Mouse (Mus musculus) Muller cell, postnatal 12 days (primary cell): ENCODE results near the gene Ankle1.

ENCODE experiments used
- DNase-seq: peaks from one replicate; pipeline ENCODE4 v3.0.0-alpha.2; 2015; ENCODE audit errors: inconsistent ontology term

Gene Ankle1

GRCm38 (mm10) chr8:71405401-71406098, at the start of gene Ankle1:
Gene Ankle1 (plus strand): TSS chr8:71406010.
- DNase-seq, result peak; percentile 97

GRCm38 (mm10) chr8:71358026-71358425, 47.8 kb upstream of the Ankle1 start:
- no peak for DNase-seq

GRCm38 (mm10) chr8:71366771-71367528, 38.9 kb upstream of the Ankle1 start, which contains the start of gene Use1:
Gene Use1 (plus strand): TSS chr8:71366848.
- DNase-seq, result peak; percentile 96

- no peak for DNase-seq
Observed at GRCm38 (mm10) chr8:71367529-71368176, 38.2 kb upstream of the Ankle1 start.

GRCm38 (mm10) chr8:71368366-71368765, 37.4 kb upstream of the Ankle1 start:
- DNase-seq, result no peak

- DNase-seq, result no peak
Observed at GRCm38 (mm10) chr8:71369040-71369718, 36.6 kb upstream of the Ankle1 start.

GRCm38 (mm10) chr8:71370711-71371235, 35.0 kb upstream of the Ankle1 start:
- peak; percentile 30 for DNase-seq

GRCm38 (mm10) chr8:71371236-71371848, 34.5 kb upstream of the Ankle1 start, which contains the start of gene Ocel1:
Gene Ocel1 (plus strand): TSS chr8:71371298.
- DNase-seq, result peak; percentile 99

- no peak for DNase-seq
Observed at GRCm38 (mm10) chr8:71372427-71372826, 33.4 kb upstream of the Ankle1 start.

- DNase-seq, result no peak
Observed at GRCm38 (mm10) chr8:71373000-71373399, 32.8 kb upstream of the Ankle1 start.

GRCm38 (mm10) chr8:71374616-71375206, 31.1 kb upstream of the Ankle1 start:
- peak; percentile 48 for DNase-seq

GRCm38 (mm10) chr8:71375581-71376422, 30.0 kb upstream of the Ankle1 start:
- peak; percentile 73 for DNase-seq

GRCm38 (mm10) chr8:71376423-71377030, 29.3 kb upstream of the Ankle1 start:
- DNase-seq, result peak; percentile 34

- no peak for DNase-seq
Observed at GRCm38 (mm10) chr8:71379008-71379407, 26.8 kb upstream of the Ankle1 start.

- peak; percentile 42 for DNase-seq
Observed at GRCm38 (mm10) chr8:71379512-71380075, 26.2 kb upstream of the Ankle1 start.

- DNase-seq, result peak; percentile 30
Observed at GRCm38 (mm10) chr8:71380178-71381171, 25.3 kb upstream of the Ankle1 start.

- peak; percentile 84 for DNase-seq
Observed at GRCm38 (mm10) chr8:71381421-71381970, 24.3 kb upstream of the Ankle1 start, which contains the start of gene Nr2f6. Gene Nr2f6 (minus strand): TSS chr8:71381960.
